Mouse (Mus musculus): Measurements from ENCODE around the gene Irf2bp2. TPM values are rescaled to one million over a fixed set of nuclear protein-coding genes. Genes with fewer than 3 reads are reported as not detected.

Gene Irf2bp2
- polyA plus RNA-seq, 1 experiment: 1.3 TPM

DNA sequence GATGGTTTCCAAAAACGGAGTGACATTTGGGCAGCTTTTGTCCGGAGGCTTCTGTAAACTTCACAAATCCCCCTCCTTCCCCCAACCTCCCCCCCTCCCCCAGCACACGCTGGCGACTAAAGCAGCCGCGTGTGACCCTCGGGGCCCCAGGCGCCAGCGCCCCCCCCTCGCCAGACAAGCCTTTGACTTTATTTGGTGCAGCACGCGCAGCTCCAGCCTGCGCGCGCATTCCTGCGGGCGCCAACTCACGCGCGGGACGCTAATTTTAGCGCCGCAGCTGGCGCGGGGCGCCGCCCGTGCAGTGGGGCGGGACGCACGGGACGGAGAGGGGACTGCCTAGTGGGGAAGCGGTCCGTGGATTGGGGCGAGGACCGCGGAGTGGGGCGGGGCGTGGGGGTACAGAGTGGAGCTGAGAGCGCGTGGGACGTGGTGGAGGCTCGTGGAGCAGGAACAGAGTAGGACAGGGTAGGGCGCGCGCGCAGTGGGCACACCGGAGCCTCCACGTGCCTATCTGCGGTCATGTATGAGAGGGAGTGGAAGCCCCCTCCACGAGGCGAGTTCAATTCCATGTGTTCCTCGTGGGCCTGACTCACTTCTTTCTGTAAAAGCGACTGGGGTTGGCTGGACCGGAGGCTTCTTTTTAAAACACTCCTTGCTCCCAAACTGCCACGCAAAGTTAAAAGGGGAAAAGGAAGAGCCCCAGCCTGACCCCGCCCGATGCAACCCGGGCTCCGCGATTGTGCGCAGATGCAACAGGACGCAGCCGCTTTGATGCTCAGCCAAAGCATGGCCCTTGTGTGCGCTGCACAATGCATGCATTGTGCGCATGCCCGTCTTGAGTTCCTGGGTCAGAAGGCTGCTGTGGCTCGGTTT, 9.6 kb downstream of the Irf2bp2 start:
- H3K36me3 ChIP-seq (ENCODE audit: control insufficient read depth): peaks cover 30% of the 10 kb centered on the region
- peak overlapping the region; percentile 67 for H3K4me3 ChIP-seq (replicated peaks)
- no peak for TF ChIP-seq GATA1 (IDR thresholded peaks at IDR 0.05; ENCODE audit: low read length)
- TF ChIP-seq TAL1 (IDR thresholded peaks at IDR 0.05; ENCODE audit: low read length): no peak
- H3K9me3 ChIP-seq (ENCODE audit: control insufficient read depth, low read length): peaks cover 4% of the 10 kb centered on the region
- H3K4me1 ChIP-seq (ENCODE audit: control insufficient read depth): peaks cover 62% of the 10 kb centered on the region
- no peaks in the 10 kb centered on the region for H3K27me3 ChIP-seq (ENCODE audit: control insufficient read depth)

DNA sequence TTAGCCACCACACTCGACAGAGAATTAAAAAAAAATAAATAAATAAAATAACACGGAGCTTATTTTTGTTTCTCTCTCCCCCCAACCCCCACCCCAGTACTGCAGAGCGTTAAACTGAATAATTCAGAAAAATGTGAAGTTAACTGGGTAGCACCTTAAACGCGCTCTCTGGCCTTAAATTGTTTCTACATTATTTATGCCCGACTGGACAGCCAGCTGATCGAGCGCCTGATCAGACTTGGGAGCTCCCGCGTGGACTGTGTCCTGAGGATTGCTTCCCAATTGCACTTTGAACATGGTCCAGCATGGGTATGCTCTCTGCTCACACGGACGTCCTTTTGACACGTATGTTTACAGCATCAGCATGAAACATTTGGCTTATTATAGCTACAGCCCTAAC, 10.3 kb downstream of the Irf2bp2 start:
- Histone ChIP-seq H3K4me3 (replicated peaks) (peak overlapping the region; percentile 67), H3K4me1 (ENCODE audit: control insufficient read depth) (peaks cover 56% of the 10 kb centered on the region), H3K36me3 (ENCODE audit: control insufficient read depth) (peaks cover 26% of the 10 kb centered on the region), H3K9me3 (ENCODE audit: control insufficient read depth, low read length) (peaks cover 4% of the 10 kb centered on the region), H3K27me3 (ENCODE audit: control insufficient read depth) (no peaks in the 10 kb centered on the region)
- no peak for TF ChIP-seq TAL1 (IDR thresholded peaks at IDR 0.05; ENCODE audit: low read length)
- TF ChIP-seq GATA1 (IDR thresholded peaks at IDR 0.05; ENCODE audit: low read length): no peak

DNA sequence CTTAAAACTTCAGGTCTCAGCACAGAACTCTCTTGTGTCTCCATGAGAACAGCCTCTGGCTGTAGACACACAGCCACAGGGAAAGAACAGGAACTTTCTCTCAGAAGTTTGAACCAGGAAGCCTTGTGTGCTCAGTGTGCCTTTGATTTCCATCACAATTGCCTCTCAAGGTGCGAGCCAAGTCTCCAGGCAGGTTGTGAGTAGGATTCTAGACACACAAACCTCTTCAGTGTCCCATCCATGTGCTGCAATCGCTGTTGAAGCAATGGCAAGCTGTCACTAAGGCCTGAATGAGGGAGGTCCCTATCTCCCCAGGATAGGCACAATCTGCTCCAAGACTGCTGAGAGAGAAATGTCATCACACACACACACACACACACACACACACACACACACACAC, 10.8 kb downstream of the Irf2bp2 start:
- H3K9me3 ChIP-seq (ENCODE audit: control insufficient read depth, low read length): peaks cover 4% of the 10 kb centered on the region
- TF ChIP-seq GATA1 (IDR thresholded peaks at IDR 0.05; ENCODE audit: low read length): no peak
- no peak for TF ChIP-seq TAL1 (IDR thresholded peaks at IDR 0.05; ENCODE audit: low read length)
- H3K4me1 ChIP-seq (ENCODE audit: control insufficient read depth): peaks cover 51% of the 10 kb centered on the region
- H3K27me3 ChIP-seq (ENCODE audit: control insufficient read depth): no peaks in the 10 kb centered on the region
- peaks cover 24% of the 10 kb centered on the region for H3K36me3 ChIP-seq (ENCODE audit: control insufficient read depth)
- H3K4me3 ChIP-seq (replicated peaks): no peak overlapping the region

DNA sequence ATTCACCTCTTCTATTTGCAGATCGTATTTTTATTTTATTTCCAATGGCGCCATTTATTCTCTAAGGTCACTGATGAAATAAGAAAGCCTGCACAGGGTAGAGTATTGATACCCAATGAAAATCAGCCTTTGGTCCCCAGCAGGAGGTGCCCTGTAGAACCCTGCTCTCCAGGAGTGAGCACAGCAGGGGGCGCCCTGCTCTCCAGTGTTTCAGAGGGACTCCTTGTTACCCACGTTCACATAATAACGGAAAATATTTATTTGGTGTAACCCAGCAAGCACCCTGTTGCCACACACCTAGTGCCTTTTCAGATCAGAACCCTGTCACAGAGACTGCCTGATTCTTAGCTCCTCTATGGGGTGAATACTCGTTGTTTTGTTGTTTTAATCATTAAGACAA, 11.3 kb downstream of the Irf2bp2 start:
- H3K36me3 ChIP-seq (ENCODE audit: control insufficient read depth): peaks cover 19% of the 10 kb centered on the region
- peaks cover 4% of the 10 kb centered on the region for H3K9me3 ChIP-seq (ENCODE audit: control insufficient read depth, low read length)
- TF ChIP-seq GATA1 (IDR thresholded peaks at IDR 0.05; ENCODE audit: low read length): no peak
- TF ChIP-seq TAL1 (IDR thresholded peaks at IDR 0.05; ENCODE audit: low read length): no peak
- H3K4me1 ChIP-seq (ENCODE audit: control insufficient read depth): peaks cover 46% of the 10 kb centered on the region
- no peak overlapping the region for H3K4me3 ChIP-seq (replicated peaks)
- H3K27me3 ChIP-seq (ENCODE audit: control insufficient read depth): no peaks in the 10 kb centered on the region

DNA sequence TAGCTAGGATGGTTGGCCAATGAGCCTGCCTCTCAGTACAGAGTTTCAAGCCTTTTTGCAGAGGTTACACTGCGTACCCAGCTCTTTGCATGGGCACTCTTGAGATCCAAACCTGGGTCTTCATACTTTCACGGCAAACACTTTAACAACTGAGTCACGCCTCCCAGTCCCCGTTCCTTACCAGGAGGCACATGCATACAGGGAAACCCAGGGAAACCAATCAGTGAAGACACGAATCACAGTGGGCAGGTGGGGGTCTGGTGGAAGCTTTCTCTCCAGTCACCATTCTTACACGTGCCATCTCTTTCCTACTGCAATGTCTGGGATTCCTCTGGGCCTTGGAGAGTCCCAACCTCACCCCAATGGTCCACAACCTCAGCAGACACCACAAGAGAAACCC, 12.1 kb downstream of the Irf2bp2 start:
- peaks cover 4% of the 10 kb centered on the region for H3K9me3 ChIP-seq (ENCODE audit: control insufficient read depth, low read length)
- peaks cover 39% of the 10 kb centered on the region for H3K4me1 ChIP-seq (ENCODE audit: control insufficient read depth)
- no peaks in the 10 kb centered on the region for H3K27me3 ChIP-seq (ENCODE audit: control insufficient read depth)
- TF ChIP-seq TAL1 (IDR thresholded peaks at IDR 0.05; ENCODE audit: low read length): no peak
- TF ChIP-seq GATA1 (IDR thresholded peaks at IDR 0.05; ENCODE audit: low read length): no peak
- H3K36me3 ChIP-seq (ENCODE audit: control insufficient read depth): peaks cover 12% of the 10 kb centered on the region
- H3K4me3 ChIP-seq (replicated peaks): no peak overlapping the region

DNA sequence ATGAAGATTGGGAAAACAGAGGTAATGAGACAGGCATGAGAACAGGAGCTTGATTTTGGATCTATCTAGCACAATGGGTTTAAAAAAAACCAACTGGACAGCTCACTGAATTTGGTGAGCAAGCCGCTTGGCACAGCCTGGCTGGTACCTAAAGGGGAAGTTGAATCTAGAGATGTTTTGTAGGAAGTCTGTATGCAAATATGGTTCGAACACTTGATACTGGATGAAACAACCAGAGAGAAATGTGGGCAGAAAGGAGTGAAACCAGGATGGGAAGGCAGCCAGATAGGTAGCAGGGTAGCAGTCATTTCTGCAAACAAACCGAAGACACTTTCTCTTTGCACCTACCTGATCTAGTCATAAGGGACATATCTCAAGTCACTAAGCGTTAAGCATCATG, 13.0 kb downstream of the Irf2bp2 start:
- Histone ChIP-seq H3K36me3 (ENCODE audit: control insufficient read depth) (peaks cover 6% of the 10 kb centered on the region), H3K27me3 (ENCODE audit: control insufficient read depth) (no peaks in the 10 kb centered on the region), H3K4me1 (ENCODE audit: control insufficient read depth) (peaks cover 33% of the 10 kb centered on the region), H3K9me3 (ENCODE audit: control insufficient read depth, low read length) (peaks cover 4% of the 10 kb centered on the region), H3K4me3 (replicated peaks) (no peak overlapping the region)
- TF ChIP-seq TAL1 (IDR thresholded peaks at IDR 0.05; ENCODE audit: low read length) (no peak), GATA1 (IDR thresholded peaks at IDR 0.05; ENCODE audit: low read length) (no peak)

DNA sequence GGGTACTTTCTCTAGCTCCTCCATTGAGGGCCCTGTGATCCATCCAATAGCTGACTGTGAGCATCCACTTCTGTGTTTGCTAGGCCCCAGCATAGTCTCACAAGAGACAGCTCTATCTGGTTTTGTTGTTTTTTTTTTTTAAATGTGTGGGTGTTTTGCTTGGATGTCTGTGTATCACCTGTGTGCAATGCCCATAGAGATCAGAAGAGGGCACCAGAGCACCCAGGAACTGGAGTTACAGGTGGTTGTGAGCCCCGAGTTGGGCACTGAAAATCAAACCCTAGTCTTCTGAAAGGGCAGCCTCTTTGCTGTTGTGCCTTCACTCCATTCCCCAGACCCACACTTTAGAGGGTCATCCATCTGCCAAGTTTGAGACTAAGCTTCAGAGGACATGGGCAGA, 13.7 kb downstream of the Irf2bp2 start:
- TF ChIP-seq TAL1 (IDR thresholded peaks at IDR 0.05; ENCODE audit: low read length) (no peak), GATA1 (IDR thresholded peaks at IDR 0.05; ENCODE audit: low read length) (no peak)
- Histone ChIP-seq H3K36me3 (ENCODE audit: control insufficient read depth) (no peaks in the 10 kb centered on the region; the same call in 1 of the 2 replicates), H3K4me1 (ENCODE audit: control insufficient read depth) (peaks cover 27% of the 10 kb centered on the region), H3K4me3 (replicated peaks) (no peak overlapping the region), H3K9me3 (ENCODE audit: control insufficient read depth, low read length) (peaks cover 4% of the 10 kb centered on the region), H3K27me3 (ENCODE audit: control insufficient read depth) (no peaks in the 10 kb centered on the region)

DNA sequence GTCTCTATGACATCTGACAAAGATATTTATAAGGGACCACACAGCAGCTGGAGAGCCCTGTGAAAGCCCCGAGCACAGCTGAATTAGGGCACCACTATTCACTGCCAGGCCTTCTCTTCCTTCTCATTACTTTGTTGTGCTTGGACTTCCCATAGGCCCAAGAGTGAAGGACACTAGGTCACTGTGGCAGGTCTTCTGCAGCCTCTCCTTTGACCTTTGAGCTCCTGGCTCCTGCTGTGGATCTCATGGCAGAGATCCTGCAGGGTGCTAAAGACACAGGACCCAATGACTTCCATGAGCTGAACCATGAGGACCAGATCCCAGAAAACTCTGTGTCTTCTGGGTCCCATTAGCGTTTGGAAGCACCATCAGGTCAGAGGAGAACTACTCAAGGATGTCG, 15.1 kb downstream of the Irf2bp2 start:
- no peak for TF ChIP-seq GATA1 (IDR thresholded peaks at IDR 0.05; ENCODE audit: low read length)
- TF ChIP-seq TAL1 (IDR thresholded peaks at IDR 0.05; ENCODE audit: low read length): no peak
- Histone ChIP-seq H3K4me1 (ENCODE audit: control insufficient read depth) (peaks cover 12% of the 10 kb centered on the region), H3K9me3 (ENCODE audit: control insufficient read depth, low read length) (peaks cover 4% of the 10 kb centered on the region), H3K36me3 (ENCODE audit: control insufficient read depth) (no peaks in the 10 kb centered on the region), H3K4me3 (replicated peaks) (no peak overlapping the region), H3K27me3 (ENCODE audit: control insufficient read depth) (no peaks in the 10 kb centered on the region)

DNA sequence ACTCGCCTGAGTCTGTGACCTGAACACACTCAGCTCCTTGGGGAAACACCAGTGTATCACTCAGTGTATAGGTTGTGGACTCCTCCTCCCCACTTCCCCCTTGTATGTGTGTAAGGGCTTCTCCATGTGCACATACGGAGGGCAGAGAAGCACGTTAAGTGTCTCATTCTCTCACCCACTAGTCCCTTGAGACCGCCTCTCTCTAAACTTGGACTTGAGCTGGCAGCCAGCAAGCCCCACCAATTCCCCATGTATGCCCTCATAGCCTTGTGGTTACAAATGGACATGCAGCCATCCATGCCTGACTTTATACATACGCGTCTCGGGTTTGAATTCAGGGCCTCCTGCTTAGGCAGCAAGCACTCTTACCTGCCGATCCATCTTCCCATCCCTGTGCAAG, 16.9 kb downstream of the Irf2bp2 start:
- peaks cover 4% of the 10 kb centered on the region for H3K9me3 ChIP-seq (ENCODE audit: control insufficient read depth, low read length)
- TF ChIP-seq GATA1 (IDR thresholded peaks at IDR 0.05; ENCODE audit: low read length): no peak
- peak; percentile 19; the same call in 1 of the 3 replicates for TF ChIP-seq TAL1 (IDR thresholded peaks at IDR 0.05; ENCODE audit: low read length)

More for the DNA sequence above, 16.9 kb downstream of the Irf2bp2 start:
- no peaks in the 10 kb centered on the region for H3K4me1 ChIP-seq (ENCODE audit: control insufficient read depth)
- no peaks in the 10 kb centered on the region for H3K27me3 ChIP-seq (ENCODE audit: control insufficient read depth)
- H3K4me3 ChIP-seq (replicated peaks): no peak overlapping the region
- H3K36me3 ChIP-seq (ENCODE audit: control insufficient read depth): no peaks in the 10 kb centered on the region

All from erythroblast, embryonic 14.5 days (primary cell).